Mouse (Mus musculus): Measurements from ENCODE around the gene Gm266. TPM values are rescaled to one million over a fixed set of nuclear protein-coding genes. Genes with fewer than 3 reads are reported as not detected.

The Gm266 gene
- polyA plus RNA-seq, 3 experiments from 2014 or later, result not detected

DNA sequence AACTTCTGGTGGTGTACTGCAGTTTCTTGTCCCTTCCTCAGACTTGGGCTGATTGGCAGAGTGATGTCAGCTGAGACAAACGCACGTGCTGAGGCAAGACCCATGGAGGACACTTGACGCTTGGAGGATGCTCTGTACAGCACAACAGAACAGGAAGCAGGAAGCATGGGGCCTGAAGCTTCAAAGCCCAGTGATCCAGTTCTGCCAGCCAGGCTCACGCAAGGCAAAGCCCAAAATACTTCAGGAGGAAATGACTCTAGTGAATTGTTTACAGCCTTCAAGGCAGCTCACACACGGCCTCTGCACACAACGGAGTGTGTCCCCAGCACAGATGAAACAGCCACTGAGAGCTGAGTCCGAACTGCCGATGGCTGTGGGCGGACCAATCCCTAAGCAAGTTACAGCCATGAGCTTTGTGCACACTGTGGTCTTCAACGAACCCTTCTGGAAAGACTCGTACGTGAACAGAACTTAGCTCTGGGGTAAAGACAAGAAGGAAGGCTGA is 17.5 kb upstream of the Gm266 start:
- no peak for ATAC-seq

DNA sequence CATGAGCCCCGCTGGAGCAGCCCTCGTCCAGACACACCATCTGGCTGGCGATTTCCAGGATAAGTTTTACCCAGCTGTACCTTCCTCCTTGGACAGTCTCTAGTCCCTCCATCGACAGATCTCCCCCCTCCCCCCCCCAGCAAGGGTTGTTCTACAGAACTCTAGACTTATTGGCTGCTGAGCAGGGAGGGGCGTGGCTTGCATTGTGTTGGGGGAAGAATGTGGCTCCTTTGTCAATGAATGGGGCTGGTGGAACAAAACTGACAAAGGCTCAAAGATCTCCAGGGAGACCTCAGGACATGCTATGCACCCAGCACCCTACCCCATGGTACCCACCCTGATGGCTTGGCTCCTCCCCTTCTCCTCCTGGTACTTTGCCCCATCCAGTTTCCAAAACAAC is 15.1 kb upstream of the Gm266 start:
- ATAC-seq, result no peak

DNA sequence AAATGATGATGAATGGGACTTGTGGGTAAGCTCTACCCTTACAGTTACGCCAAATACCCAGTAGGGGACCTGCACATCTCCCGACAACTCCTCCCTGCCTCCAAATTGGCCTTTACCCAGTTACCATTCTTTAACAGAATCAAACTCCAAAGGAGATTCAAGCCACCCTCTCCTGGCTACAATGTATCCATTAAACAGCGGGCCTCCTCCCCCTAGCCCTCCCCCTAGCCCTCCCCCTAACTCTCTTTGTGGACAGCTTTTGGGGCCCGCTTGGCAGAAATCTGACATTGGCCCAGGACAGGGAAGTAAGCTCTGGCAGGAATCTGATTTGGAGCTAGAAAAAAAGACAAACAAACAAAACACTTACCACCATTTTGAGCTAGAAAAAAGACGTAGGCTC is 14.0 kb upstream of the Gm266 start:
- no peak for ATAC-seq

DNA sequence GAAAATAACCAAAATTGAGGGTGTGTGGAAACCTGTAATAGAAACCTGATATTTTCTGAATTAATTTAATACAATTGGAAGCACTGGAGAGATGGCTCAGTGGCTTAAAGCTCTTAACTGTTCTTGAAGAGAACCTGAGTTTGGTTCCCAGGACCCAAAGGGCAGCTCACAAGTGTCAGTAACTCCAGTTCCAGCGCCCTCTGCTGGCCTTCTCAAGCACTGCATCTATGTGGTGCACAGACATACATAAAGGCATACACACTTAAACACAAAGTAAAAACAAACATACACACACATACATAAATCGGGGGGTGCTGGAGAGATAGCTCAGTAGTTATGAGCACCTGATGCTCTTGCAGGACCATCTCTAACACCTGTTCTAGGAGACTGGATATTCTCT is 11.5 kb upstream of the Gm266 start:
- ATAC-seq, result no peak

DNA sequence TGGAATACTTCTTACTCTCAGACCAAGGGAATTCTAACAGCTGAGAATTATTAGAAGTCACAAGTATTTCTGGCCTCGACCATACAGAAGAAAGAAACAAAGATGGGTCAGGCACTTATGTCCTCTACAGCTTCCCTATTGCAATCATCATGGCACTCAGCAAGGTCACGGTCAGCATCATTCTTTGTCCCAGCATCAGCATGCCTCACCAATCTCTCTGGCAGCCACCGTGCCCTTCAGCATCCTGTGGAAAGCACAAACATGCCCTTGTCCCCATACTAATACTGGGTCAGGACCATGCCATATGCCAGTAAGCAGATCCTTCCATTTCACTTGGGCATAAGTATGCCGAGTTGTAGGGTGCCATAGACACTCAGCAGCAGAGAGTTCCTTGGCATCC is 9.3 kb upstream of the Gm266 start:
- no peak for ATAC-seq

DNA sequence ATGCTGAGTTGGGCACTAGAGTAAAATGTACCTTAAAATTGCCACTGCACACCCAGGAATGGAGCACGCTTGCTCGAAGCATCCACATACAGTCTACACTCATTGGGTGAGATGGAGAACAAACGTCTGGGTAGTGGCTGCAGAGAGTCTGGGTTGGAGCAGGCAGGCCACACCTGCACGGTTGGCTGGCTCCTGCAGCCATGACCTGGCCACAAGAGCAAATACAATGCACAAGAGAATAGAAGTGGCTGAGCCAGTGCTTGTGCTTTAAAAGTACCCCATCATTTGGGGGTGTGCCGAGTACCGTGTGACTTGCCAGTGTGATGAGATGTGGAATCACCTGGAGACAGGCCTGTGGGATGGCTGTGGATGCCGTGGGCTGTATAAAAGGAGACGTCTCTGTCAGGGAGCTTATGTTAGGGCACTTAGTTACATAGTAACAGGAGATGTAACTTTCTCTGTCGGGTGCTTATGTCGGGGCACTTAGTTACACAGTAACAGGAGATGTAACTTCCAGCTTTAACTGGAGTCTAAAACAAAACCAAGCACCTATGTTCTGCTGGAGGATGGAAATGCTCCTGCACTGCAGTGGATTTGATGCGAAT is 3.7 kb upstream of the Gm266 start:
- no peak for ATAC-seq

DNA sequence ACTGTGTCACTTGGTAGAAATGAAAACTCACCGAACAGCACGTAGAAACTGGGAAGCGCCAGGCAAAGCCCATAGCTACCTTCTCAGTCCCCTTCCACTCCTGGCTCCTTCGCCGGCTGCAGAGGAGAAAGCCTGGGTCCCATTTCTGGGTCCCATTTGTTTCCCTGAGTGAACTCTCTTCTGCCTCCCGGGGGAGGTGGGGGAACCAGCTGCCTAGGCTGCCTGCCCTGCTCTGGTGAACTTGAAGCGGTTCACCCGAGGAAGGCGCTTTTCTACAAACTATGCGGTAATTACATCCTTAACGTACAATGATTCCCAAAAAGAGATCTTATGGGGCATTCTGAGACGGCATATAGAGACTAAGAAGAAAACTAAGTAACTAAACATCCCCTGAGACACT is 832 bp upstream of the Gm266 start:
- no peak for ATAC-seq

DNA sequence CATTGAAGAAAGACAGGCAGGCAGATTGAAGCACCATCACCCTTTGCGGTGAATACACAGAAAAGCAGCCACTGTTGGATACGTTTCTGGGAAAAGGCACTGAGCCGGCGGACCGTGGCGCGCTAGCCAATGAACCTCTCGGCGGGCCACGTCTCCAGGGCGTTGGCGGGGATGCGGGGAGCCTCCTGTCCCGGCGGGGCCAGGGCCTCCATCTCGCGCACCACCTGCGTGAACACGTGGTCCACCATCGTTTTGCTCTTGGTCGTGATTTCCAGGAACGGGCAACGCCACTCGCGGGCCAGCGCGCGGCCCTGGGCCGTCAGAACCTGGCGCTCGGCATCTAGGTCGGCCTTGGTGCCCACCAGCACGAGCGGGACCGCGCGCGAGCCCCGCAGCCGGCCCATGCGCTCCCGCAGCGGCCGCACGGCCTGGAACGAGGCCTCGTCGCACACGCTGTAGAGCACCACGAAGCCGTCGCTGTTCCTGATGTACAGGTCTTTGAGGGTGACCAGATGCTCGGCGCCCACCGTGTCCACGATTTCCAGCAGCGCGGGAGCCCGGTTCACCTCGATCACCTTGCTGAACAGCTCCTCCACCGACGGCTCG is 474 bp downstream of the Gm266 start:
- no peak for ATAC-seq

DNA sequence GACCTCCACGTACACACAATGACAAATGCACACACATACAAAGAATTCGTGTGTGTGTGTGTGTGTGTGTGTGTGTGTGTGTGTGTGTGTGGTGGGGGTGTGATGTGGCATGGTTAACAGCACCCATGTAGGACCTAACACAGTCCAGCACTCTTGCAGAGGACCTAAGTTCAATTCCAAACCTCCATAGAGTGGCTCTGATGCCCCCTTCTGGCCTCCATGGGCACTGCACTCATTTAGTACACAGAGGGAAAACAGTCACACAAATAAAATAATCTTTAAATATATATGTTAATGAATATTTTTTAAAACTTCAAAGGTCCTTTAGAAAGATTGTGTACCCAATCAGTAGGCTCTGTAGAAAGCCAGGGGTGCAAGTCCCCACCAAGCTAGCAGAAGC is 5.7 kb downstream of the Gm266 start:
- ATAC-seq, result no peak

DNA sequence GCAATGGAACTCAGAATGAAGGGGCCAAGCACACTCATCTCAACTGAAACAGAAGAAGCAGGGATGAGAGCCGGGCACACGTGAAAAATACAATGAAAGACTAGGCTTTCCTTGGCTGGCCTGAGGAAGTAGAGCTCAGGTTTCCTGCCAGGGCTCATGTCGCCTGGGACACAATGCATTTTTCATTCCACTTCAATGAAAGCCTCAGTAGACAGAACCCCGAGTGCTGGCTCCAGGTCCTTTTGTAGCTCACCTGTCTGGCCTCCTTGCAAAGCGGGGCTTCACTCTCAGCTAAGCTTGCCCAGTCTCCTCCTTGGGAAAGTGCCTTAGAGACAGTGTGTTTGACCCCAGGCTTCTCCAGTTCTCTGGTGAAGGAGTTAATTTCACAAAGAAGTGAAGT is 6.7 kb downstream of the Gm266 start:
- no peak for ATAC-seq

DNA sequence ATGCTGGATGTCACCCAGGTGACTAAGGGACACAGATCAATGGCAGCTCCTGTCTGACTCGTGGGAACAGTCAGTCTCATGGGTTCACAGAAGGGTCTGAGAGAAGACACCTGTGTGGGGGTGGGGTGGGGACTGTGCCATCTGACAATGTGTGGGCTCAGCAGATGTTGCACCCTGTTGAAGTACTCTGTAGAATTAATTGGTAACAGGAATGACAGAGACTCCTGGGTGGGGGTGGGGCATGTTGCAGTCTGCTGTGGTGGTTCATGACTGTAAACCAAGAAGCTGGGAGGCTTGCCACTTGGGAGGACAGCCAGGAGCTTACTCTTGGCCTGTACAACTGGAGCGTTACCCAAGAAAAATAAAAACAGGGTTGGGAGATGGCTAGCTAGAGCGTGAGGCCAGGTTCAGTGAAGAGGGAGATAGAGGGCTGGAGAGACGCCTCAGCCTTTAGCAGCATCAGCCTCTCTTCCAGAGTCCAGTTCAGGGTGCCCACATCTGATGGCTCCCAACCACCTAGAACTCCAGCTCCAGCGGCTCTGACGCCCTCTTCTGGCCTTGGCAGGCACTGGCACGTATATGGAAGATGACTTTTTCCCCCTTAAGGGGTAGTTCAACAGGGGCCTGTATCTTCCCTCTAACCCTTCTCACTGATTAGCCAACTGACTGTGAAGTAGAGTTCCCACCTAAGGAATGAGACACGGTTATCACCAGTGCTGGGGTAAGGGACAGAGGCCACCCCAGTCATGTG is 10.6 kb downstream of the Gm266 start:
- ATAC-seq, result no peak

DNA sequence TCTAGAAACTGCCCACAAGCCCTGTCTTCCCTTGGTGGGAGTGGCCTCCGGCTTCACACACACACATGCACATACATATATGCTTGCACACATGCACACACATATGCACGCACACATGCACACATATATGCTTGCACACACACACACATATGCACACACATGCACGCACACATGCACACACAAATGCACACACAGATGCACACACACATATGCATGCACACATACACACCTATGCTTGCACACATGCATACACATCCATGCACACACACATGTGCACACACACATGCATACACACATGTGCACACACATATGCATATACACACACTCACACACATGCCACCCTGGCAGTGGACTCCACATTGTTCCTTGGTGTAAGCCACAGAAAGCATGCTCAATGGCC is 11.2 kb downstream of the Gm266 start:
- ATAC-seq, result no peak

DNA sequence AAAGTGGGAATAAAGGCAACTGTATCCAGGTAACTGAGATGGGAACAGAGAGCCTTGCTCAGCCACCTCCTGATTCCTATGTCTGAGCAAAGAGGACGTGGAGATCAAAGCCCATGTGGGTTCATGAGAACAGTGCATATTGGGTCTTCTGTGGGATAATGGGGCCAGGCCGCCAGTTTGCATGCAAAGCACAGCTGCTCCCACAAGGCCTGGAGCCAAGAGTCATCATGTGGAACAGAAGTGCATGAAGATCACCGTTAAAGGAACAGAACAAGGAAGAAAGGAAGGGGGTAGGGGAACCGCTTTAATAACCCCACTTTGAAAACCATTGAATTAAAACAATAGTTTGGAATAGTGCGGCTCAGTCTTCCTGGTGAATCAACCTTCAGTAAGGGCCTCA is 12.7 kb downstream of the Gm266 start:
- no peak for ATAC-seq

DNA sequence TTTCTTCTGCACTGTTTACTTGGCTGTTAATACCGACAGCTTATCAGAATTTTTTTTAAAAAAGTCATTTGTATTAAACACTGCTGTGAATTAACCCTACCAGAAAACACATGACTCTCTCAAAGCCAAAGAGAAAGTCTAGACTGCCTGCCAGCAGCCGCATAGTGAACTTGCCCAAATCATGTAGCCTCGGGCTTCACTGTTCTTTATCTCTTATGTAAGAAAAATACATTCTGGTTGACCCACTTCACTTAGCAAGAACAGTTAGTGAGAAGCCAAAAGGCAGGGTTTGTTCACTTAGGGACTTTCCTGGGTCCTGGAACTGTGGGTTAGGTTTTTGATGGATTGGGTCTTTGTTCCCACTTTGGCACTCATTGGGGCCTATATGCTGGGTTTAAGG is 13.9 kb downstream of the Gm266 start:
- ATAC-seq, result no peak

DNA sequence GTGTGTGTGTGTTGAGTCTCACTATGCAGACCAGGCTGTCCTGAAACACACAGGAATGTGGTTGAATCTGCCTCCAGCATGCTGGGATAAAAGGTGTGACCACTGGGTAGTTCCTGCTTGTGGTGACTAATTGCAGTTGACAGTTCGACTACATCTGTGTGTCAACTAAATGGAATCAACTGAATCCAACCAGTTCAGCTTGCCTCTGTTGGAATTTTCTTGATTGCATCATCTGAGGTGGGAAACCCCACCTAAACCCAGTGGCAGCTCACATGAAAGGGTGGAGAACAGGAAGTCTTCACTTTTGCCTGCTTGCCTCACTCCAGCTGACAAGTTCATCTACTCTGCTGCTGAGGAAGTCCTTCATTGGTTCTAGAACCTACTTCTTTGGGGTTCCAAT is 14.5 kb downstream of the Gm266 start:
- ATAC-seq, result no peak

DNA sequence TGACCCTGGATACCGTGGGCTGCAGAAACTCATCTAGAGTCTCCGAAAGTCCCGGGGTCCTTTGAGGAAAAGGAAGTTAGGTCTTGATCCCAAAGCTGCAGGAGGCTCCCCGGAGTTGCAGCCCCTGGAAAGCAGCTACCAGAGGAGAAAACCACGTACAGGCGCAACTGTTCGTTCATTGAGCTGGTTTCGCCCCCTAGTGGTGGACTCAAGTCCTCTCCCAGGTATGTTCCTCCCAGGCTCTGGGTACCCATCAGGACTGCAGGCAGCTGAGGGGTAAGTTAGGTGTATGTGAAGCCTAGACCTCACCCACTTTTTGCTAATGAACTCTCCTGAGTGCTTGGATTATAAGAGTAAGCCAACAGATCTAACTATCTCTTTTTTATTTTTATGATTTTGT is 16.1 kb downstream of the Gm266 start:
- ATAC-seq, result no peak

DNA sequence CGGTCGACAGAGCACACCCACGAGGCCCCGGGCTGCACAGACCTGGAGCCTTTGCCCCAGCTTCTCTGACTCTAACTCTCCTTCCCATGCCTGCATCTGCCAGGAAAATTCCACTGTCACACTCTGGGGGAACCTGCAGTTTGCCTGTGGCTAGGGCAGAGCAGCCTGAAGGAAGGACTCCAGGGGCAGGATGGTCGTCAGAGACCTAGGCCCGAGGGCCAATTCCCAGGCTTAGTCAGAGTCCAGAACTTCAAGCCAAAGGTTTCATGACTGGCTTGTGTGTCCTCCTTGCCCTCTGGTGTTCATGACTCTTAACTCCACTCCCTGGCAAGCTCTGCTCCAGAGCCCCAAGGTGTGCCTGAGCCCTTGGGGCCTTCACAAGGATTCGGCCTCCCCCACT is 17.4 kb downstream of the Gm266 start:
- ATAC-seq, result no peak

DNA sequence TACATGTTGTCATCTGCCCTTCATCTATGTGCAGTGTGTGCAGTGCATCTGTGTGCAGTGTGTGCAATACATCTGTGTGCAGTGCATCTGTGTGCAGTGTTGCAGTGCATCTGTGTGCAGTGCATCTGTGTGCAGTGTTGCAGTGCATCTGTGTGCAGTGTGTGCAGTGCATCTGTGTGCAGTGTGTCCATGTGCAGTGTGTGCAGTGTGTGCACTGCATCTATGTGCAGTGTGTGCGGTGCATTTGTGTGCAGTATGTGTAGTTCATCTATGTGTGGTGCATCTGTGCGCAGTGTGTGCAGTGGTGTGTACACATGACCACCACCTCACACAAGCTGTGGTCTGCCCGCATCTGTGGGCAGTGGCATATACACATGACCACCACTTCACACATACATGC is 19.3 kb downstream of the Gm266 start:
- no peak for ATAC-seq

DNA sequence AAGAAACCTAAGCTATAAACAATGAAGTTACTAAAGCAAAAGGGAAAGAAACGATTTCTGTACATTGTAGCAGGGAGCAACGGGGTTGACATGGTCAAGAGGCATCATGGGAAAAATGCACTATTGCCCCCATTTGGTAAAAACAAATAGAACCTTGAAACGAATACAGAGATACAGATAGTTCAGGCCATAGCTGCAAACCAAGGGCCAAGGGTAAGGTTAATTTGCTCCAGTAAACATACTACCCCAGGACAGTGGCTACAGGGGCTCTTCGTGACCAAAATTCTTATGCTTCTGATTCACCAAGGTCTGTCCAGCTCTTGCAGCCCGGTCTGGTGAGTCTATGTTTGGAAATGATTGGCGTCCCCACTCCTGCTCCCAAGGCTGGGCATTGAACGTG is 22.1 kb downstream of the Gm266 start:
- ATAC-seq, result no peak

DNA sequence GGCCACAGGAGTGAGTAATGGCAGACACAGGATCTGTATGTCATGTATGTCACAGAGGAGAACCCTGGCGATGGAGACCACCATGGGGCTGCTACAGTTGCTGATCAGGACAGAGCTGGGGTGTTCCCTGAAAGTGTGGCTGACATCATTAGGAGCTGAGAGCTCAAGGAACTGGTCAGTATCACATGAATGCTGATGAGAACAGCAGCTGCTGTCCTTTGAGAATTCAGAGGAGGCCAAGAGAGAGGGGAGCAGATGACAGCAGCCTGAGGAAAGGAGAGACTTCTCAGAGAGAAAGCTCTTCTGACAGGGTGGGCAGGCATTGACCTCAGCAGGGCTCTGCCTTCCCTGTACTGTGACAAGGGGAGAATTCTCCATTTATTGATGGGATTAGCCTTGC is 27.9 kb downstream of the Gm266 start:
- ATAC-seq, result no peak

DNA sequence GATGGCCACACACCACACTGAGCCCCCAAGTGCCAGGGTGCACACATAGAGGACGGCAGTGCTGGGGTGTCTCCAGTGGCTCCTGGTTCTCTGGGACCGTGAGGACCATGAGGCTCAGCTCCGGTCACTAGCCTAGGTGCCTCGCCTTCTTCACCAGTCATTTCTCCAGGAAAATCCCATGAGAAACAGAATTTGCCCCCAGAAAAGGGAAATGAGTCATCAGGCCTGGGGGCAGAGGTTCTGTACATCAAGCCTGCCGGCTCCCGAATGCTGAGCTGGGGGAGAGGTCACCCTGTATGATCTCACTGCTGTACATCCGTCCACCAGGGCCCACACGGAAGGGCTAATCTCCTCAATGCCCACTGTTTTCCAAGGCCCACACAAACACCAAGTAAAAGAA is 29.8 kb downstream of the Gm266 start:
- no peak for ATAC-seq

DNA sequence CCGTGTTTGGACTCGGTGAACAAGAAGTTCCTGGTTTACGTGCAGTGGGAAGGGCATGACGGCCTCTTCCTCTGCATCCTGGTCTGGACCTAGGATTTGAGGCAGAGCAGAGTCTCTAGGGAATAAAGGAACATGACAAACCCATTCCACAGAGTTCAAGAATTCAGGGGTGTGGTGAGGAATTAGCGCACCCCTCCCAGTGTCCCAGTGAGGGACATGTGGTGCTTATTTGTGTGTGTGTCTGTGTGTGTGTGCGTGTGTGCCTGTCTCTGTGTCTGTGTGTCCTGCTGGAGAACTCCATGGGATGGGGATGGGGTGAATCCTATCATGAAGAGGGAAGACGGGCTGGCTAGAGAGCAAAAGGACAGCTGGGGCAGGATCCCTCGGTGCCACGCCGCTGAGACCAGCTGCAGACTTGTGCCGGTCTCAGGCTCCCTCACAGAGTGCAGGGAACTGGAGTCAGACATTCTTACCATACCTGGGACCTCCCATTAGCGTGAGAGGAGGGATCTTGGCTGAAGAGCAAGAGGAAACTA is 30.2 kb downstream of the Gm266 start:
- no peak for ATAC-seq

DNA sequence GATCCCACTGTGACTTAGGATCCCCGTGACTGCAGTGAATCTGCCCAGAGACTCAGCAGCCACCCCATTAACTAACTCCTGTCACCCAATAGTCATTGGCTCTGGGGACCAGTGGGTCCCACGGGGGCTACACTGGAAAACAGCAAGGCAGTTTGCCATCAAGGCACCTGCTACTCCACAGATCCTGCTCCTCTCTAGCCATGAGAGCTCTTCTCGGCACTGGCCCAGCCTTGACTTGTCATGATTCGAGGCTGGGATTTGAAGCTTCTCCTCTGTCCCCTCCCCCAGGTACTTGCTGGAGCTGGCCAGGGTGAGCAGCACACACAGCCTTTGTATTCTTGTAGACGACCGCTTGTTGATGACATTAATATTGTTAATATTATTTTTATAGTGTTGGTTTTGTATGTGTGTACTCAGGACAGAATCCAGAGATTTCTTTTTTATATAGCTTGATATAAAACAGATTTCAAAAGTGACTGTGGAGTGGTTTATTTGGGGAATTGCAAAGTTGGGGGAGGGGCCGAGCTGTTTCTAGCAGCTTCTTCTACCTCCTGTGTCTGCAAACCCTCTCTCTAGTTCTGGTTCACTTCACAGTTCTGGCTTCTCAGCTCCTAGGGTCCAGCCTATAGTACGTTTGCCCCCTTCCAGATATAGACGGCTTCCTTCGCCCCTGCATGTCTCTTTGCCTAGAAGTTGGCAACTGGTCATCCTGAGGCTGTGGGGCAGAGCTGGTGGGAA is 30.9 kb downstream of the Gm266 start:
- ATAC-seq, result no peak
